Mouse (Mus musculus) embryonic facial prominence, embryonic 13.5 days (tissue): ENCODE data around the gene Gpank1. TPM values are rescaled to one million over a fixed set of nuclear protein-coding genes. Genes with fewer than 3 reads are reported as not detected.

Source experiments
- polyA plus RNA-seq: library from polyadenylated mRNA; unstranded; fragments of >200 nt; fragmentation: Nextera tagmentation; extraction: Ambion mirVana; gene quantifications from 2 replicates; pipeline ENCODE4 v1.2.1, GENCODE M21; 2015

The Gpank1 gene
- polyA plus RNA-seq, 1 experiment from 2014 or later, result 21.1 TPM

Other genes with a start within 250 kb of the Gpank1 start
- 5.5 and 7.1 TPM in 2 replicates for gene Zbtb12, start 242.0 kb upstream of the Gpank1 start, polyA plus RNA-seq
- gene Gm20547, start 239.4 kb upstream of the Gpank1 start, polyA plus RNA-seq, result not detected in 2 replicates
- gene C2, start 223.2 kb upstream of the Gpank1 start, polyA plus RNA-seq, result 2.7 and 3.2 TPM in 2 replicates
- gene Ehmt2, start 223.0 kb upstream of the Gpank1 start, polyA plus RNA-seq, result 98.5 and 100 TPM in 2 replicates
- 0.24 and 0.83 TPM in 2 replicates for gene Slc44a4, start 207.0 kb upstream of the Gpank1 start, polyA plus RNA-seq
- 18.8 and 20.3 TPM in 2 replicates for gene Neu1, start 190.2 kb upstream of the Gpank1 start, polyA plus RNA-seq
- gene Hspa1b, start 162.2 kb upstream of the Gpank1 start, polyA plus RNA-seq, result 0.53 and 0.87 TPM in 2 replicates
- not detected in 2 replicates for gene Gm20481, start 151.5 kb upstream of the Gpank1 start, polyA plus RNA-seq
- gene Hspa1a, start 149.3 kb upstream of the Gpank1 start, polyA plus RNA-seq, result 5.8 and 6.1 TPM in 2 replicates
- gene Hspa1l, start 148.8 kb upstream of the Gpank1 start, polyA plus RNA-seq, result 0.77 and 0.85 TPM in 2 replicates
- gene Lsm2, start 139.6 kb upstream of the Gpank1 start, polyA plus RNA-seq, result 190 and 227 TPM in 2 replicates
- 102 and 112 TPM in 2 replicates for gene Vars, start 120.5 kb upstream of the Gpank1 start, polyA plus RNA-seq
- 0.33 and 0.38 TPM in 2 replicates for gene Vwa7, start 104.9 kb upstream of the Gpank1 start, polyA plus RNA-seq
- gene Sapcd1, start 93.4 kb upstream of the Gpank1 start, polyA plus RNA-seq, result 14.2 and 19.5 TPM in 2 replicates
- 3.5 and 3.6 TPM in 2 replicates for gene Msh5, start 74.7 kb upstream of the Gpank1 start, polyA plus RNA-seq
- 243 and 254 TPM in 2 replicates for gene Clic1, start 71.5 kb upstream of the Gpank1 start, polyA plus RNA-seq
- 358 and 374 TPM in 2 replicates for gene Ddah2, start 62.4 kb upstream of the Gpank1 start, polyA plus RNA-seq
- gene Ly6g6c, start 56.1 kb upstream of the Gpank1 start, polyA plus RNA-seq, result 0.87 and 1.0 TPM in 2 replicates
- 0.77 and 0.89 TPM in 2 replicates for gene Mpig6b, start 55.3 kb upstream of the Gpank1 start, polyA plus RNA-seq
- gene Ly6g6e, start 44.6 kb upstream of the Gpank1 start, polyA plus RNA-seq, result 4.3 and 4.9 TPM in 2 replicates
- 0.77 and 1.3 TPM in 2 replicates for gene Ly6g6d, start 43.4 kb upstream of the Gpank1 start, polyA plus RNA-seq
- 0.18 and 0.23 TPM in 2 replicates for gene Ly6g6f, start 35.8 kb upstream of the Gpank1 start, polyA plus RNA-seq
- 89.6 and 90.1 TPM in 2 replicates for gene Abhd16a, start 32.2 kb upstream of the Gpank1 start, polyA plus RNA-seq
- not detected in 2 replicates for gene Ly6g5c, start 13.2 kb upstream of the Gpank1 start, polyA plus RNA-seq
- 1.1 and 1.6 TPM in 2 replicates for gene Ly6g5b, start 6.0 kb upstream of the Gpank1 start, polyA plus RNA-seq
- gene Csnk2b, start 598 bp downstream of the Gpank1 start, polyA plus RNA-seq, result 278 and 298 TPM in 2 replicates
- gene D17H6S53E, start 4.9 kb downstream of the Gpank1 start, polyA plus RNA-seq, result 10.9 and 12.3 TPM in 2 replicates
- gene Apom, start 10.6 kb downstream of the Gpank1 start, polyA plus RNA-seq, result 0.28 and 8.7 TPM in 2 replicates
- 65.1 and 67.8 TPM in 2 replicates for gene Bag6, start 13.7 kb downstream of the Gpank1 start, polyA plus RNA-seq
- gene Prrc2a, start 43.4 kb downstream of the Gpank1 start, polyA plus RNA-seq, result 193 and 244 TPM in 2 replicates
- 8.1 and 9.8 TPM in 2 replicates for gene Aif1, start 54.6 kb downstream of the Gpank1 start, polyA plus RNA-seq
- 13.1 and 16.1 TPM in 2 replicates for gene Lst1, start 67.0 kb downstream of the Gpank1 start, polyA plus RNA-seq
- gene Ltb, start 73.0 kb downstream of the Gpank1 start, polyA plus RNA-seq, result 1.8 and 2.1 TPM in 2 replicates
- gene Tnf, start 80.6 kb downstream of the Gpank1 start, polyA plus RNA-seq, result 0.37 TPM in 1 of 2 replicates, not detected in the other
- gene Lta, start 83.9 kb downstream of the Gpank1 start, polyA plus RNA-seq, result 0.24 TPM in 1 of 2 replicates, not detected in the other
- not detected in 2 replicates for gene Gm16181, start 99.4 kb downstream of the Gpank1 start, polyA plus RNA-seq
- 3.9 and 4.1 TPM in 2 replicates for gene Atp6v1g2, start 112.2 kb downstream of the Gpank1 start, polyA plus RNA-seq
- gene Nfkbil1, start 114.3 kb downstream of the Gpank1 start, polyA plus RNA-seq, result 10.4 and 12.0 TPM in 2 replicates
- 498 and 543 TPM in 2 replicates for gene Ddx39b, start 120.3 kb downstream of the Gpank1 start, polyA plus RNA-seq
- gene H2-D1, start 141.3 kb downstream of the Gpank1 start, polyA plus RNA-seq, result 28.7 and 30.7 TPM in 2 replicates
- gene H2-Q1, start 198.9 kb downstream of the Gpank1 start, polyA plus RNA-seq, result not detected in 2 replicates
- 1.2 TPM in 1 of 2 replicates, not detected in the other for gene H2-Q2, start 220.8 kb downstream of the Gpank1 start, polyA plus RNA-seq